Mouse (Mus musculus): Measurements from ENCODE around the gene Csnk1g1. TPM values are rescaled to one million over a fixed set of nuclear protein-coding genes. Genes with fewer than 3 reads are reported as not detected.

The Csnk1g1 gene
- polyA plus RNA-seq, 1 experiment from 2014 or later = 2.0 TPM

DNA sequence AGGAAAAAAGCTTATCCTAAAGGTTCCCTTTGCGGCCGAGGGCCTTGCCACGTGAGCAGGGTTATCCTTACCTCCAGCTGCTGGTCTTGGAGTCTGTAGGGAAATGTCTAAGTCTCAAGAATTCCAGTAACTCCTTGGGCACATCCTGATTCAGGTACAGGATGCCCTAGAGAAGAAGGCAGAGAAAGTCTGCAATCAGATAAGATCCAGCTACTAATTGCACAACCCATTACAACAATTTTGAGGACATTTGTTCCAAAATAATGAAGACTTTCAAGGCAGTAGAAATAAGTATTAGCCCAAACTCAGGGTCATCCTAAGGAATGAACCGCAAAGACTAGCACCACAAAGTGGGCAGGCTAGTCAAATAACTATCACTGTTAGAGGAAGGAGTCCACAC lies 159.3 kb downstream of the Csnk1g1 start:
- H3K36me3 ChIP-seq (replicated peaks; ENCODE audit: insufficient read depth, low read length) = peaks cover 42% of the 10 kb centered on the region
- peaks cover 12% of the 10 kb centered on the region for H3K27me3 ChIP-seq (ENCODE audit: insufficient read depth, low read length)
- H3K9ac ChIP-seq (replicated peaks) = peak overlapping the region; percentile 81; the same call in 1 of the 2 replicates
- no peaks in the 10 kb centered on the region for H3K9me3 ChIP-seq (ENCODE audit: low read length)
- TF ChIP-seq CTCF (IDR thresholded peaks at IDR 0.05; ENCODE audit: low read depth) (no peak), EP300 (IDR thresholded peaks at IDR 0.05; ENCODE audit: low read depth) (no peak)
- H3K4me1 ChIP-seq (ENCODE audit: insufficient read depth) = peaks cover 17% of the 10 kb centered on the region
- DNase-seq (no peak), ATAC-seq (no peak)
- peak overlapping the region; percentile 80 for H3K4me3 ChIP-seq (ENCODE audit: low read depth, low read length)
- WGBS (ENCODE audit: insufficient replicate concordance) = 71% methylated on average over 4 of the region's 4 CpGs
- H3K4me2 ChIP-seq (ENCODE audit: low read depth, low read length) = peak overlapping the region; percentile 90
- H3K27ac ChIP-seq (ENCODE audit: low read depth) = no peak overlapping the region

DNA sequence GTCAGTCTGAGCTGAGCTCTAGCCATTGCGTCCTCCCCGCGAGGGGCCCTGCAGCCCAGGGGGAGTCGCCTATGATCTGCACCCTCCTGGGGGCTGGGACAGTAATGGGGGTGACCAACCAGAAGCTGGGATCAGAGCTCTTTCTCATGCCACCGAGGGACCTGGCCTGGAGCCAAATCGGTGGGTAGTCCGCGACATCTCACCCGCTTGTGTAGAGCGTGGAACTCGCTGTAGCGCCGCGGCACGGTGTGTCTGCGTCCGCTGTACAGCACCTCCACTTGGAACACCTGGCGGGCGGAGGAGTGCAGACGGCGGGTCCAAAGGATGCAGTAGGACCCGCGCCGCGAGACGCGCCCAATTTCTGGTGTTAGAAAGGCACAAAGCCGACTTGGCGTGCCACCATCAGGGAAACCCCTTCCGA lies 160.3 kb downstream of the Csnk1g1 start:
- Histone ChIP-seq H3K27me3 (ENCODE audit: insufficient read depth, low read length) (peaks cover 12% of the 10 kb centered on the region), H3K9ac (replicated peaks) (peak overlapping the region; percentile 81), H3K27ac (ENCODE audit: low read depth) (peak overlapping the region; percentile 50), H3K4me3 (ENCODE audit: low read depth, low read length) (peak overlapping the region; percentile 80), H3K9me3 (ENCODE audit: low read length) (no peaks in the 10 kb centered on the region), H3K4me2 (ENCODE audit: low read depth, low read length) (peak overlapping the region; percentile 90), H3K36me3 (replicated peaks; ENCODE audit: insufficient read depth, low read length) (peaks cover 35% of the 10 kb centered on the region), H3K4me1 (ENCODE audit: insufficient read depth) (peaks cover 17% of the 10 kb centered on the region)
- ATAC-seq (peak; percentile 44), DNase-seq (peak; percentile 72)
- WGBS (ENCODE audit: insufficient replicate concordance) = 2% methylated on average over 30 of the region's 30 CpGs
- peak; percentile 19; the same call in 1 of the 2 replicates for TF ChIP-seq CTCF (IDR thresholded peaks at IDR 0.05; ENCODE audit: low read depth)
- no peak for TF ChIP-seq EP300 (IDR thresholded peaks at IDR 0.05; ENCODE audit: low read depth)

DNA sequence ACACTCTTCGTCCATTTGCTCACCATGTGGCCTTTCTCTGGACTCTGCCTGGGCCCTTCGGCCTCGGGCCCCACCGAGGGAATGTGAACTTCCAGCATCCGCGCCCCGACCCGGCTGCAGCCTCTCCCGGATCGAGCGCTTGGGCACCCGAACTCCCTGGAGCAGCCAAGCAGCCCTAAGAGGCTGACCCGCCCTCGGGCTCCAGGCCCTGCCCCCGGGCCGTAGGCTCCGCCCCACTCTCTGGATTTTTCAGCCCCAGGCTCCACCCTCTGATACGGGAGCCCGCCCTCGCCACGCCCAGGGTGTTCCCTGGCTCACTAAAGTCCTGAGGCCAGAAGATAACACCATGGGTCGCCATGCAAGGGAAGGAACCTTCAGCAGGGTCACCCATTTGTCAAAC lies 160.9 kb downstream of the Csnk1g1 start, which contains the start of gene Snx22:
TSS of gene Snx22 (minus strand) at position 137 of the 400 bp plus-strand sequence.
- peak within 1 kb of the TSS; percentile 81 for H3K9ac ChIP-seq (replicated peaks)
- peaks cover 17% of the 10 kb centered on the region for H3K4me1 ChIP-seq (ENCODE audit: insufficient read depth)
- H3K4me2 ChIP-seq (ENCODE audit: low read depth, low read length) = peak within 1 kb of the TSS; percentile 90
- H3K4me3 ChIP-seq (ENCODE audit: low read depth, low read length) = peak within 1 kb of the TSS; percentile 80
- DNase-seq (peak; percentile 98), ATAC-seq (peak; percentile 98)
- under 1% methylated on average over 22 of the region's 22 CpGs for WGBS (ENCODE audit: insufficient replicate concordance)
- peaks cover 12% of the 10 kb centered on the region for H3K27me3 ChIP-seq (ENCODE audit: insufficient read depth, low read length)
- TF ChIP-seq CTCF (IDR thresholded peaks at IDR 0.05; ENCODE audit: low read depth) = no peak
- TF ChIP-seq EP300 (IDR thresholded peaks at IDR 0.05; ENCODE audit: low read depth) = peak; percentile 75
- H3K9me3 ChIP-seq (ENCODE audit: low read length) = no peaks in the 10 kb centered on the region
- H3K27ac ChIP-seq (ENCODE audit: low read depth) = peak within 1 kb of the TSS; percentile 77
- H3K36me3 ChIP-seq (replicated peaks; ENCODE audit: insufficient read depth, low read length) = peaks cover 29% of the 10 kb centered on the region

DNA sequence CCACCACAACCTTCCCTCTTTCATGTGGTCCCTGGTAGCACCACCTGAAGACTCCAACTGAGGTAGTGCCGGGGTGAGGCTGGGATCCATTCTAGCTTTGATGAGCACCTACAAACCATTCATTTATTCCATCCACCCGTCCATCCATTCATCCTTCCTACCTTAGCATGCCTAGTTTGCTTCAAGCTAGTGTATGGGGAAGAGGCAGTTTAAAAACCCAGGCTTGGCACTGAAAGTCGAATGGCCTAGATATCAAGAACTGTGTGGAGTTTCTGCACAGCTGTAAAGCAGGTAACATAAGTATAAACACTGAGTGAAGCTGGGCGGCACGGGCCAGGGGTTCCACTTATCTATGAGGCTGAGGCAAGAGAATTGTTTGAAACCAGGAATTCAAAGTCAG lies 161.4 kb downstream of the Csnk1g1 start:
- no peak overlapping the region for H3K9ac ChIP-seq (replicated peaks)
- H3K27me3 ChIP-seq (ENCODE audit: insufficient read depth, low read length) = peaks cover 12% of the 10 kb centered on the region

DNA sequence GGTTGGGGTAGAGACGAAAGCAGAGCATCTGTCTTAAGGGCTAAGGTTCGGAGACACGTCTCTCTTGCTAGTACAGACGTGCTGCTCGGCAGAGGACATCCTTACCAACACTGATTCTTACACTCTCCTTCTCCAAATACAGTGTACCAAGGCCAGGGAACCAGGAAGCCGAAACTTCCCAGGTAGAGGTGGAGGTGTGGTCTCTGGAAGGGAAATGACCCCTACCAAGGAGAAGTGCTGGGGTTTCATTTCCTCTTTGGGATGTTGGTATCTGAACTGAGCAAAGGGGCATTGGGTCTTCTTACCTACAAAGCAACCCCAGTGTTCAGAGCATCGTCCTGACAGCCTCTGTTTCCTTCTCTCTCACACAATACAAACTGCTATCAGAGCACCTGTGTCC lies 164.0 kb downstream of the Csnk1g1 start:
- DNase-seq = no peak
- Histone ChIP-seq H3K27ac (ENCODE audit: low read depth) (no peak overlapping the region), H3K4me1 (ENCODE audit: insufficient read depth) (peaks cover 19% of the 10 kb centered on the region), H3K9me3 (ENCODE audit: low read length) (no peaks in the 10 kb centered on the region), H3K4me2 (ENCODE audit: low read depth, low read length) (no peak overlapping the region), H3K36me3 (replicated peaks; ENCODE audit: insufficient read depth, low read length) (peaks cover under 1% of the 10 kb centered on the region; the same call in 1 of the 2 replicates), H3K27me3 (ENCODE audit: insufficient read depth, low read length) (peaks cover 12% of the 10 kb centered on the region), H3K4me3 (ENCODE audit: low read depth, low read length) (no peak overlapping the region), H3K9ac (replicated peaks) (no peak overlapping the region)
- ATAC-seq = no peak
- TF ChIP-seq CTCF (IDR thresholded peaks at IDR 0.05; ENCODE audit: low read depth) = no peak
- no peak for TF ChIP-seq EP300 (IDR thresholded peaks at IDR 0.05; ENCODE audit: low read depth)
- 71% methylated on average over 7 of the region's 7 CpGs for WGBS (ENCODE audit: insufficient replicate concordance)

More for the DNA sequence above, 161.4 kb downstream of the Csnk1g1 start:
- Histone ChIP-seq H3K27ac (ENCODE audit: low read depth) (peak overlapping the region; percentile 77), H3K9me3 (ENCODE audit: low read length) (no peaks in the 10 kb centered on the region), H3K4me3 (ENCODE audit: low read depth, low read length) (no peak overlapping the region), H3K4me2 (ENCODE audit: low read depth, low read length) (peak overlapping the region; percentile 90), H3K4me1 (ENCODE audit: insufficient read depth) (peaks cover 17% of the 10 kb centered on the region), H3K36me3 (replicated peaks; ENCODE audit: insufficient read depth, low read length) (peaks cover 26% of the 10 kb centered on the region)
- WGBS (ENCODE audit: insufficient replicate concordance) = 72% methylated on average over 5 of the region's 5 CpGs
- peak; percentile 21 for ATAC-seq
- TF ChIP-seq CTCF (IDR thresholded peaks at IDR 0.05; ENCODE audit: low read depth) (no peak), EP300 (IDR thresholded peaks at IDR 0.05; ENCODE audit: low read depth) (no peak)
- no peak for DNase-seq

DNA sequence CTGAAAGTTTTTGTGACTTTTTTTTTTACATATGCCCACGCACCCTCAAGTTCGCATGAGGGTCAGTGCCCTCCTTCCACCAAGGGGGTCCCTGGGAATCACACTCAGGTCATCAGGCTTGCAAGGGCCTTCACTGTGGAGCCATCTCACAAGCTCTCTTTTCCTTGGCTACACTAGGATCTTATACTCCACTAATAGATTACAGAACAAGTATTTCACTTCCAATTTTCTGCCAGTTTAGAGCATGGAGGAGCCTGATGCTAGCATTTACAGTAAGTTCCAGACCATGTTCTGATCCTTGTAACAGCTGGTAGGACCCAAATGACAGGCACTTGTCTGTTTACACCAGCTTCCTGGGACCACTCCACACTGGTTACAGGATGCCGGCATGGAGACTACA lies 169.3 kb downstream of the Csnk1g1 start:
- DNase-seq (no peak), ATAC-seq (no peak)
- TF ChIP-seq CTCF (IDR thresholded peaks at IDR 0.05; ENCODE audit: low read depth) (no peak), EP300 (IDR thresholded peaks at IDR 0.05; ENCODE audit: low read depth) (no peak)
- H3K9ac ChIP-seq (replicated peaks) = no peak overlapping the region
- no peak overlapping the region for H3K4me3 ChIP-seq (ENCODE audit: low read depth, low read length)
- 69% methylated on average over 3 of the region's 3 CpGs for WGBS (ENCODE audit: insufficient replicate concordance)
- H3K4me1 ChIP-seq (ENCODE audit: insufficient read depth) = peaks cover 2% of the 10 kb centered on the region; the same call in 1 of the 2 replicates
- no peaks in the 10 kb centered on the region for H3K36me3 ChIP-seq (replicated peaks; ENCODE audit: insufficient read depth, low read length)
- no peaks in the 10 kb centered on the region for H3K27me3 ChIP-seq (ENCODE audit: insufficient read depth, low read length)
- H3K4me2 ChIP-seq (ENCODE audit: low read depth, low read length) = no peak overlapping the region
- no peak overlapping the region for H3K27ac ChIP-seq (ENCODE audit: low read depth)
- no peaks in the 10 kb centered on the region for H3K9me3 ChIP-seq (ENCODE audit: low read length)

Data from liver, postnatal 0 days (tissue).